Mouse (Mus musculus) gastrocnemius, postnatal 36 days (tissue): ENCODE results near the gene Hcrt. TPM values are rescaled to one million over a fixed set of nuclear protein-coding genes. Genes with fewer than 3 reads are reported as not detected.

Source experiments
- DNase-seq, 2 experiments: peaks; one replicate each; pipeline ENCODE4 v3.0.0; 2022
- intact Hi-C: fragments of 180-260 bp; cut with DNase I; formaldehyde crosslinking; loops from one replicate; pipeline ENCODE4 v1.15.1; 2025
- total RNA-seq, 2 experiments: library from RNA; stranded (reverse); gene quantifications; 2 replicates each; pipeline ENCODE4 v1.2.3; 2021

The Hcrt gene
- total RNA-seq, 2 experiments from 2014 or later, result not detected

DNA sequence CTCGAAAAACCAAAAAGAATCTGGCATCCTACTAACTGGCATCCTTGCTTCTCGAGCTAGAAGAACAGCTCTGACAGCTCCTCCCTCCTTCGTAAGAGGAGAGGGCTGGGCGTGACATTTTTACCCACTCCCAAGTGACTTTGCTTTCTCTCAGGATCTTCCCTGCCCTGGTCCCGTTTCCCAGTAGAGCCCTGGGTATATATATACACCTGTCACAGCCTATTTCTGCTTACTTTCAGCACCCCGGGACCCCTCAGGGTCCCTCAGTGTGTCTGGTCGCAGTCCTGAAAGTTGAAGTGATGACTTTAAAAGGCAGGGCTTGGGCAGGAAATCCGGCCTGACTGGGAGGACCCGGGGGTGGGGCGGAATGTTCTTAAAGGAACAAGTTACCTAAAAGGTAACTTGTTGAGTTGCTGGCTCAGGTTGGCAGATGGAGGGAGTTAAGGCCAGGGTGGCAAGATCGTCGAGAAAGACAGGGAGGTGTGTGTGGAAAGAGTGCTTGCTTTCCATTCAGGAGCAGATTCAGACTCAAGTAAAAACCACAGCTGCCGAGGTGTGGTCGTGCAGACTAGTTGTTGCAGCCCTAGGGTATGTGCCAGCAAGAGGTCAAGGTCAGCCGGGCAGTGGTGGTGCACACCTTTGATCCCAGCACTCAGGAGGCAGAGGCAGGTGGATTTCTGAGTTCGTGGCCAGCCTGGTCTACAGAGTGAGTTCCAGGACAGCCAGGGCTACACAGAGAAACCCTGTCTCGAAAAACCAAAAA, 8.1 kb upstream of the Hcrt start, which contains the start of gene Ghdc:
Gene Ghdc (minus strand): TSS at position 312 of the 763 bp plus-strand sequence.
- intact Hi-C loops, result no loop called here
- peak; percentile 76 to 81 for DNase-seq

DNA sequence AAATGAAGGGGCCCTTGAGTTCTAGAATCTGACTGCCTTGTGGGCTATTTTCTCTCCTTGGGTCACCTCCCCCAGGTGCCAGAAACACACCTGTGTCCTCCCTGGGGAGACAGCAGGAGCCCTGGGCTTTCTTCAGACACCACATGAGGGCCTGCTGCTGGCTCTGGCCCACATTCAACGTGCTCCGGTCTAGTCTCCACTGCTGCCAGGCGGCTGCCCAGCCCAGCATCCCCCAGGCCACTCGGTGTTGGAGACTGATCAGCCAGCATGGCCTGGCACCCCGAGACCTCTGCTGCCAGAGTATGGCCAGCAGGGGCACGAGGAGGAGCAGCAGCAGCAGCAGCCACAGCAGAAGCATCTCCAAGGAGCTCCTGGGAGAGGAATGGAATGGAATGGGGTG, 7.2 kb upstream of the Hcrt start:
- no peak for DNase-seq
- intact Hi-C loops, result loop anchor here (10.0 kb wide), 1 partner anchor 185 kb away; no protein-coding TSS in a partner anchor

DNA sequence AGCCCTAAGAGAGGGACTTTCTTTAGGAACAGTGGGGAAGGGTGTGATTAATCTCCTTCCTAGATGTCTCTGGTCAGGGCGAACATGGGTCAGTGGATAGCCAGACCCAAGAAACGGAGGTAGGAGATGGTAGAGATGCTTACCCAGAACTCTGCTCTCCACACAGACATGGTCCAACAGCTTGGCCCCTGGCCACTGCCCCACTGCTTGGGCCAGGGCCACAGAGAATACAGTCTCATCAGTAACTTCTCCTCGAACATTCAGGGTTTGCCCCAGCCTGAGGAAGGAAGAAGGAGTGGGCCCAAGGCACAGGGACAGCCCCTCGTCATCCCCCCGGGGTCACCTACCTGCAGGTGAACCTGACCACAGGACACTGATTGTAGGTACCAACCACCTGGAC, 5.1 kb upstream of the Hcrt start:
- intact Hi-C loops, result loop anchor here (10.0 kb wide), 1 partner anchor 187 kb away; no protein-coding TSS in a partner anchor
- DNase-seq, result no peak

DNA sequence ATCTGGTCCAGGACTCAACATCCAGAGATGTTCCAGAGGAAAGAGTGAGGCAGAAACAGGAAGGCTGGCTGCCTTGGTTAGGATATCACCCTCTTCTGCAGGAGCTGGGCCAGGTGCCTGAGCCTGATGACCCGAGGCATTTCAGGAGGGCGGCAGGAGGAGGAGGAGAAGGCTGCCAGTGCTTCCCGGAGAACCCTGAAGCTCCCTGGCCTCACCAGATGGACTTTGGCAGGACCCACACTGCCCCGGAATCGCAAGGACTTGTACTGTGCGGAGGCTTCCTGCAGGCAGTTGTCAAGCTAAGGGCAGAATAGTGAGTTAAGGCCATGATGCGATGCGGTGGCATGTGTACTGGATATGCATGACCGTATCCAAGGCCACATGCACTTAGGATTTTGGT, 4.0 kb upstream of the Hcrt start:
- no peak for DNase-seq
- intact Hi-C loops, result loop anchor here (10.0 kb wide), 1 partner anchor 188 kb away; no protein-coding TSS in a partner anchor

DNA sequence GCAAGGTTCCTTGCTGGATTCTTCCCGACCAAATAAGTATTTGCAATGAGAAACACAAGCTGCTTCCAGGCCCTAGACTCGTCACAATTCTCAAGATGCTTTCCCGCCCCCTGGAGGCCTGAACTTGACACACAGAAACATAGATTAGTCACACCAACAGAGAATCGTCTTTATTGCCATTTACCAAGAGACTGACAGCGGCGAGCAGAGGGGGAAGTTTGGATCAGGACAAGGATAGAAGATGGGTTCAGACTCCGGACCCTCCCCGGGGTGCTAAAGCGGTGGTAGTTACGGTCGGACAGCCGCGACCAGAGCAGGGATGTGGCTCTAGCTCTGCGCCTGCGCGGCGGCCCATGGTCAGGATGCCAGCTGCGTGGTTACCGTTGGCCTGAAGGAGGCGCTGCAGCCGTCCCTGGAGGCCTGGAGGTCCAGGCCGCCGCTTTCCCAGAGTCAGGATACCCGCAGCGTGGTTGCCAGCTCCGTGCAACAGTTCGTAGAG, 1.1 kb downstream of the Hcrt start:
- DNase-seq, result peak; percentile 78 to 93
- intact Hi-C loops, result loop anchor here (2.0 to 10.0 kb wide), 2 partner anchors 47 to 193 kb away; no protein-coding TSS in a partner anchor

DNA sequence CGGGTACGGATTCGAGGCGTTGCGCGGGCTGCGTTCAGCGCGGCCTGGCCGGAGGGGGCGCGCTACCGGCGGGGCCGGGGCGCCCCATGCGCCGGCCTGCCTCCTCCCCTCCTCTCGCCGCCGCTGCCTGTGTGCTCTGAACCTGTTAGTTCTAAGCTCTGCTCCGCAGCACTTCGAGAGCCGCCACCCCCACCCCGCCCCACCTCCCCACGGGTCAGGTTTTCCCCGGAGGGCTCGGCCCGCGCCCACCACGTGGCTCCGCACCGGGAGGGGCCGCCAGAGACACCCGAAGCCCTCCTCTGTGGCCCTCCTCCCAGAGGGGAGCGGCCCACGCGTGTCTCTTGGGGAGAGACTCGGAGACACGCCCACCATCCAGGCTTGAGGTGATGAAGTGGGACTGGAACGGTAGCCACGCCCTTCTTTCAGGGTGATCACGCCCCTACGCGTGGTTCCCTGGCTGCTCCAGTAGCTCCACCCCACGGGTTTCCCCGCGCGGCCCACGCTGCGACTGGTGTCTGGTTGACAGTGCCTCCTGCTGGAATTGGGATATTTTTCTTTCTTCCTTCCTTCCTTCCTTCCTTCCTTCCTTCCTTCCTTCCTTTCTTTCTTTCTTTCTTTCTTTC, 3.0 kb downstream of the Hcrt start, which contains the start of gene Kcnh4:
Gene Kcnh4 (minus strand): TSS at position 332 of the 623 bp plus-strand sequence.
- intact Hi-C loops, result loop anchor here (2.0 to 10.0 kb wide), 4 partner anchors 15 to 318 kb away; partner anchors contain the start of gene Hsd17b1
- no peak for DNase-seq

DNA sequence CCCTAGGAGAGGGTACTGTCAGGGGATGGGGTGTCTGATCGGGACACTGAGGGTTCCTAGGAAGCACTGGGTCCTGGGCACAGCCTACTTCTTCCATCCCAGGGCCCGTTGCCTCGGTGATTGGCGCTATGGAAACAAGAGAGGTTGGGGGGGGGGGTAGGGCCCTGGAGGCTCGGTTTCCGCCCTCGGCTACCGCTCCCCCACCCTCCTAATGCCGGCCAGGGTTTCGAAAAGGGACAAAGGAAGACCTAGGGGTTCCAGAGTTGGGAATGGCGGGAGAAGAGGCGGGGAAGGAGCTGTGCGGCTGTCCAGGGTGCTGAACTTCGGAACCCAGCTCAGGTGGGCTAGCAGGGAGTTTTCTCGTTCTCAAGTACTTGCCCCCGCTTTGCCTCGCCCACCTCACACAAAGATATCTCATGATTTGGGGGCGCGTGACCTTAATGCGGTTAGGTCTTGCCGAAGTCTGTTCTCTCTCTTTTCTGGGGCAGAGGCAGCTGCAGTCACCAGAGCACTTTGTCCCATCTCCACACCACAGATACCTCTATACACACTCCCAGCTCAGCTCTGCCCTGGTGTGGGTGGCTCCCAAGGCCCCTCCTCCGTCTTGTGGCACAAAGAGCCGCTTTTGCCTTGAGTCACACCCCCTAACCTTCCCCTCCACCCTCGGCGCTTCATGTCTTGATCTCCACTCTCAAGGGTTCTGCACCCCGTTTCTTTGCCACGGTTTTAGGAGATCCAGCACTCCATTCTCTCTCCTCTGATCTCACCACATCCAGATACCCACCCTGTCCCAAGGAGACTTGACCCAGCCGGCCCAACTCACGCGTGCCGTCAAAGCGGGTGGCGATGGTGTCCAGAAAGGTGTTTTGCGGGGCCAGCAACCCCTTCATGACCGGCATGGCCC, 3.8 kb downstream of the Hcrt start:
- DNase-seq, result no peak
- intact Hi-C loops, result loop anchor here (2.0 to 5.0 kb wide), 2 partner anchors 14 to 318 kb away; partner anchors contain the start of gene Hsd17b1

DNA sequence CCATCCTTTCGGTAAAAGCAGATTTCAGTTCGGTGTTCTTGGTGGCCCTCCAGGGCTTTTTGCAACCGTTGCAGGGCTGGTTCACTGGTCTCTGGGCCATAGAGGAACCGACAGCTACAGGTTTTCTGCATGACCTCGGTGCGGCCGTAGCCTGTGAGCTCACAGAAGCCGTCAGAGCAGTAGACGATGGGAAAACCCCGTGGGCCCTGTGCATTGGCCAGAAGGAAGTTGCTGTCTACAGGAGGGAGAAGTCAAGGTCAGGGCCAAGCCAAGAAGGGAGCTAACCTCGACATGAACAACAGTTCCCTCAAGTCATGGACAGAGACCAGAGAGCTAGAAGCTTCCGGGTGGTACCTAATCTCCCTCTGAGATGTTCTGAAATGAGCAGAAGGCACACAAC, 5.2 kb downstream of the Hcrt start:
- DNase-seq, result no peak
- intact Hi-C loops, result loop anchor here (5.0 kb wide), 1 partner anchor 320 kb away; the partner anchor contains the start of gene Hsd17b1

DNA sequence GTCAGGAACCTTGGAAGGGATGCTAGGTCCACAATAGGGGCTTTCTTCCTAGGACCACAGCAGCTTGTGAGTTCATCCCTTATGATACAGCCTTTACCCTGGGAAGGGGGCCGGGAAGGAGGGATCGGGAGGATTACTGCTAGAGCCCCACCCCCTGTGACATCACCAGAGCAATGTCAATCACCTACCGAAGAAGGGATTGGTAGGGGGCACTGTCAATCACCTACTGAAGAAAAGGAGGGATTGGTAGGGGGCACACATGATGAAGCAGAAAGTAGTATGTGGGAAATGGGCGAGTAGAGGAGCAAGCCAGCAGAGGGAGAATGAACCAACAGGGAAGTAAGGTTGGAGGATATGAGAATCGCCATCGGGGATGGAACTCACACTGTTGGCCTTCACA, 6.3 kb downstream of the Hcrt start:
- intact Hi-C loops, result loop anchor here (5.0 kb wide), 1 partner anchor 321 kb away; the partner anchor contains the start of gene Hsd17b1
- no peak for DNase-seq

DNA sequence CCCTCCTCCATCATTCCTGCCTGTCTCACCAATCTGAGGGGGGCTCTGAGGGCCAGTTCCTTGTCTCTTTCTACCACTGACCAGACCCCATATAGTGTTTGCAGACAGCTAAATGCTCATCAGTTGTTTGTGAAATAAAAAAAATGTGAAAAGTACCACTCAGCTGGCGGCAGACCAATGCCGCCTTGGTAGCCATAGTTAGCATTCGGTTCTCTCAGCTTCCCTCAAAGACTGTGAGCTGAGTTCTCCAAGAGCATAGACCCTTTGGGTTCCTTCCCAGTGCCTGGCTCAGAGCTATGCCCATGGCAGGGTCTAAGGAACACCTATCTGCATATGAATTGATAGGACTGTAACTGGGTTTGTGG, 8.1 kb downstream of the Hcrt start:
- intact Hi-C loops, result loop anchor here (5.0 kb wide), 1 partner anchor 323 kb away; the partner anchor contains the start of gene Hsd17b1
- no peak for DNase-seq

DNA sequence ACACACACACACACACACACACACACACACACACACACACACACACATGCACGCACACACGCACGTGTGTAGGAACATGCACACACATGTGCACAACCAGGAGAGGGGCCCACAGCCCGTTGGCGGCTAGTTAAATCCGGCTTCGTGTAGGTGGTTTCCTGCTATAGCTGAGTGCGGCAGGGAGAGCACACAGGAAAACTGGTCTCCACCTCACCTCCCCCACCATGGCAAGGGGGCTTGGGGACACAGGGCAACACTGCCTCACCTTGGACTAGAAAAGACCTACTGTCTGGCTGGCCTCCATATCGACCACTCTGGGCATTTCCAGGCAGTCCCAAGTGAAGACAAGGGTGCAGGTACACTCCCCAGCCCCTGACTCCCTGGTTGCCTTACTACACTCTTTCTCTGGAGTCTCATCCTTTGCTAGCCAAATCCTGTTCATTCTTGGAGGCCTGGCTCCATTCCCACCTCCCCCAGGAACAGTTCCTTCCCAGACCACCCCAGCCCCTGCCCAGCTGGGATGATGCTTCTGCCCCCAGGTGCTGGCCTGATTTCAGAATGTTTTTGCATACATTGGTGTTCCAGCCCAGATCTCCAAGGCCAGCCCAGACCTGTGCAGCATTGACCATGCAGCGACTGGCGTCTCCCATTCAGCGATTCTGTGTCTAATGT, 8.6 kb downstream of the Hcrt start:
- DNase-seq, result no peak
- intact Hi-C loops, result no loop called here

DNA sequence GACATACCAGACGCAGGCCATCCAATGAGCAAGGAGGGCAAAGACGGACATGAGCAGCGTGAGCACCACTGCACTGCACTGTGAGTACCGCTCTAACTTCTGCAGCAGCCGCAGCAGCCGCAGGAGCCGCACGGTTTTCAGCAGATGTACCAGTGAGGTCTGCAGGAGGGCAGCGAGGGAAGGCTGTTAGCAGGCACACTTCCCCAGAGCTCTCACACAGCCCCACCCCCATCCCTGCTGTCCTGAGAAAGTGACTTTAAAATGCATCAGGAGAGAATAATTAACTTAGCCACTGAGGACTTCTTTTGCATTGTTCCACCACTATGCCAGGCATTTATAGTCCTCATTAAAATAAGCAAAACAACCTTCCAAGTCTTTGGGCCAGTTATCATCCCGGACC, 10.4 kb downstream of the Hcrt start:
- no peak for DNase-seq
- intact Hi-C loops, result no loop called here

DNA sequence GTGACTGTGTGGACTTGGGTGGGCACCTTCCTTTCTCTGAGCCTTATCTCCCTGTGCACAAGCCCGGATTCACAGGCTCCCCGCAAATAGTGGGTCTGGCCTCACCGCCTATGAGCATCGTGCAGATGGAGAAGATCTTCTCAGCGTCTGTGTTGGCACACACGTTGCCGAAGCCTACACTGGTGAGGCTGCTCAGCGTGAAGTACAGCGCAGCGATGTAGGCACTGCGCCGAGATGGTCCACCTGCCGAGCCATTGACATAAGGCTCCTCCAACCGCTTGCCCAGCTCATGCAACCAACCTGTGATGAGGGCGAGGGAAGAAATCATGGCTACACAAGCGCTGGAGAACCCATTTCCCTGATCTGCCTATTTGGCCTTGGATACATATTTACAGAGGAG, 12.6 kb downstream of the Hcrt start:
- DNase-seq, result no peak
- intact Hi-C loops, result no loop called here

DNA sequence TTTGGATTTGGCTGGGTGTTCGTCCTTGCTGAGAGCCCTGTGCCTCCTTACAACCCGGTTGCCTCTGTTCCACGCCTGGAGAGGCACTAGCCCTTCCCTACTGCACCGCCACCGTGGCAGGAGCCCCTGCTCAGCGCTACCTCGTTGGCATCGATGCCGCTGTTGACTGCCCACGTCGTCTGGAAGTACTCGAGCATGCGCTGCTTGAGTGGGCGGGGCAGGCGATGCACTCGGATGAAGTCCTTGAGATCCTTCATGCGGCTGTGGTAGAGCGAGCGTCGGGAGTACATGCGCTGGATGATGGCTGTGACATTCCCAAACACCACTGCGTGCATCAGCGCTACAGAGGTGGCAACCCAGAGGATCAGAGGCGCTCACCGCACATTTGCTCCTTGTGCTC, 13.3 kb downstream of the Hcrt start:
- no peak for DNase-seq
- intact Hi-C loops, result loop anchor here (10.0 kb wide), 1 partner anchor 315 kb away; no protein-coding TSS in a partner anchor

DNA sequence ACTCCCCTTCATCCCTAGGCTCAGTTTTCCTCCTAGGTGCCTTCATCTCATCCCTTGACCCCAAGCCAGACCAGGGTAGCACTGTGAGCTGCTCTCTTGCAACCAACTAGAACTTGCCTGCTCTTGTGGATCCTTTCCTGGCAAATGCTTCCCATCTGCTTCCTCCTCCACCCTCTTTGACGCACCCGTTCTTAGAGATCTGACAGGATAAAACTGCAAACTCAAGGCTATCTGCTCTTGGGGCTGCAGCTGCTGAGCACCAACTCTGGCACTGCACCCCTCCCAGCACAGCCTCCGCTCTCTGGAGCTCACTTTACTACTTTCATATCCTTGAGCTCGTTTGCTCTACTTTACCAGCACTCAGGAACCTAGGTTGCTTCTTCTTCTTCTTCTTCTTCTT, 14.1 kb downstream of the Hcrt start:
- DNase-seq, result no peak
- intact Hi-C loops, result loop anchor here (10.0 kb wide), 1 partner anchor 316 kb away; no protein-coding TSS in a partner anchor

DNA sequence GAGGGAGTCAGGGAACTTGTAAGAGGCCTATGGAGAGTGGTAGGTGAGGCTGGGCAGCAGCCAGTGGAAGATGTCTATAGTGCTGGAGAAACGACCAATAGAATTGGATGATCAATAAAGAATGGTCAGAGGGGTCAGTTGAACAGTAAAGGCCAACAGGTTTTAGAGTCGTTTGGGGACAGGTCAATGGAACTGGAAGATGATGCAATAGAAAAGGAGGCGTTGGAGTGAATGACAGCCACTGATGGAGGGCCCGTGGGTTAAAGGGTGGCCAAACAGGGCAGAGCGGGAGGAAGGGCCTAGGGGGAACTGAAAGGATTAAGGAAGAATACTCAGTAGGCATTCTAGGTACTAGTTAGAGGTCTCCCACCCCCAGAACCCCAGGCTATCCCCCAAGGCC, 15.6 kb downstream of the Hcrt start:
- intact Hi-C loops, result loop anchor here (10.0 kb wide), 1 partner anchor 318 kb away; no protein-coding TSS in a partner anchor

DNA sequence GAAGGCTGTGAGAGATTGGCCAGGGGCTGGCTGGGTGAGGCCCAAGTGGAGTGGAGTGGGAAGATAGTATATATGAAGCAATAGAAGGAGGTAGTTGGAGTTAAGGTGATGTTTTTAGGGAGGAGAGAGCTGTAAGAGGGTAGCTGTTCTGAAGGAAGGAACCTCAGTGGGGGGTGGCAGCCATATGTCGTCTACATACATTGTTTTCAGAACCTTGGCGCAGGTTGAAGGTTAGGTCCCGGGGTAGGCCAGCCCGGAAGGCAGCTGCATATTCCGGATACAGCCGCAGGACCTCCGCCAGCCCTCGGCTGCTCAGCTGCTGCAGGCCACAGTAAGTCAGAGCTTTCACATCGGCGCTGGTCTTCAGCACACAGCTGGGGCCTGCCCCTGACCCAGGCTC, 16.2 kb downstream of the Hcrt start:
- no peak for DNase-seq

More for the DNA sequence above, 15.6 kb downstream of the Hcrt start:
- DNase-seq, result no peak

DNA sequence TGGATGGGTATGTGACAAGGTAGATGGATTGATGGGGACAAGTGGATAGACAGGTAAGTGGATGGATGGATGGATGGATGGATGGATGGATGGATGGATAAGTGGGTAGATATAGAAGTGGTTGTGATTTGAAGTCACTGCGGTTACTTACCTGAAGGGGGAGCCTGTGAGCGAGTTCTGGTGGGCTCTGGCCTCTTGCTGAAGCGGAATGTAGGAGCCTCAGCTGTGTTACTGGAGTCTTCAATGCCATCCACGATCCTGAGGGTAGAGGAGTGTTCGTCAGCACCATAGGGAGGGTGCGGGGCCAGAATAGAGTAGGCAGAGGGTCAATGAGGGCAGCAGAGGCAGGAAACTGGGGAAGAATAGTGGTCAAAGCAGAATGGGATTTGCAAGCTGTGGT, 17.6 kb downstream of the Hcrt start:
- DNase-seq, result no peak
- intact Hi-C loops, result loop anchor here (2.0 to 10.0 kb wide), 2 partner anchors 14 to 320 kb away; partner anchors contain the start of gene Kcnh4

More for the DNA sequence above, 16.2 kb downstream of the Hcrt start:
- intact Hi-C loops, result loop anchor here (10.0 kb wide), 1 partner anchor 318 kb away; no protein-coding TSS in a partner anchor

DNA sequence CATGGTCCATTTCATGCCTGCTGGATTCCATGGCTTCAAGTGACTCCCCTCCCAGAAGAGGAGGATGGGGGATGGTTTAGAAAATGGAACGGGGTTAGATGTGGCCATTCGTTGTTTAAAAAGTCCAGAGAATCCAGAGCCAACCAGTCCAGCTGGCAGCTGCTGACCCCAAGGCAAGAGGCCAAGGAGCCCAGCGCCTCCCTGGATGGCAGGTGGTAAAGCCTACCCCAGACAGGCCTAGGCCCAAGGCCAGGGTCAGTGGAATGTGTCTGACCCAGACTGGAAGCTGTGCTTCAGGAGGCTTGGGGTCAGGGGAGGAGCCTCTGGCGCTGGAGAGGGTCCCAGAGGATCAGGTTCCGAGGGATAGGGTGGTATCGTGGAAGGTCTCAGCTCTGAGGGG, 21.4 kb downstream of the Hcrt start:
- peak; percentile 49 to 58 for DNase-seq
- intact Hi-C loops, result loop anchor here (10.0 kb wide), 1 partner anchor 323 kb away; no protein-coding TSS in a partner anchor
